Mouse (Mus musculus): ENCODE data around the gene Has3. TPM values are rescaled to one million over a fixed set of nuclear protein-coding genes. Genes with fewer than 3 reads are reported as not detected.

Has3 gene
- polyA plus RNA-seq (2014; fragmentation: Nextera tagmentation; extraction: Ambion mirVana) = 0.07 and 0.09 TPM in 2 replicates

GRCm38 (mm10) chr8:106870051-106870450 is at the start of gene Has3:
Has3 (plus strand) TSS chr8:106870242.
- no peak for DNase-seq (ENCODE audit: low spot score)
- Histone ChIP-seq H3K27ac (ENCODE audit: low read depth, low read length) (no peak within 1 kb of the TSS), H3K9ac (ENCODE audit: low read depth, low read length) (no peak within 1 kb of the TSS), H3K4me1 (replicated peaks; ENCODE audit: control insufficient read depth, insufficient read depth, low read length) (peaks cover 17% of the 10 kb centered on the region), H3K9me3 (ENCODE audit: control insufficient read depth, low read length) (no peaks in the 10 kb centered on the region), H3K4me2 (peak within 1 kb of the TSS; percentile 84), H3K27me3 (replicated peaks; ENCODE audit: control insufficient read depth, insufficient read depth, low read length) (peaks cover 70% of the 10 kb centered on the region), H3K4me3 (ENCODE audit: low read depth, low read length) (peak within 1 kb of the TSS; percentile 48), H3K36me3 (ENCODE audit: control insufficient read depth, insufficient read depth, low read length) (no peaks in the 10 kb centered on the region; the same call in 1 of the 2 replicates)
- WGBS = 2% methylated on average over 18 of the region's 18 CpGs
- ATAC-seq (replicated peaks; ENCODE audit: low FRiP score) = no peak

DNA sequence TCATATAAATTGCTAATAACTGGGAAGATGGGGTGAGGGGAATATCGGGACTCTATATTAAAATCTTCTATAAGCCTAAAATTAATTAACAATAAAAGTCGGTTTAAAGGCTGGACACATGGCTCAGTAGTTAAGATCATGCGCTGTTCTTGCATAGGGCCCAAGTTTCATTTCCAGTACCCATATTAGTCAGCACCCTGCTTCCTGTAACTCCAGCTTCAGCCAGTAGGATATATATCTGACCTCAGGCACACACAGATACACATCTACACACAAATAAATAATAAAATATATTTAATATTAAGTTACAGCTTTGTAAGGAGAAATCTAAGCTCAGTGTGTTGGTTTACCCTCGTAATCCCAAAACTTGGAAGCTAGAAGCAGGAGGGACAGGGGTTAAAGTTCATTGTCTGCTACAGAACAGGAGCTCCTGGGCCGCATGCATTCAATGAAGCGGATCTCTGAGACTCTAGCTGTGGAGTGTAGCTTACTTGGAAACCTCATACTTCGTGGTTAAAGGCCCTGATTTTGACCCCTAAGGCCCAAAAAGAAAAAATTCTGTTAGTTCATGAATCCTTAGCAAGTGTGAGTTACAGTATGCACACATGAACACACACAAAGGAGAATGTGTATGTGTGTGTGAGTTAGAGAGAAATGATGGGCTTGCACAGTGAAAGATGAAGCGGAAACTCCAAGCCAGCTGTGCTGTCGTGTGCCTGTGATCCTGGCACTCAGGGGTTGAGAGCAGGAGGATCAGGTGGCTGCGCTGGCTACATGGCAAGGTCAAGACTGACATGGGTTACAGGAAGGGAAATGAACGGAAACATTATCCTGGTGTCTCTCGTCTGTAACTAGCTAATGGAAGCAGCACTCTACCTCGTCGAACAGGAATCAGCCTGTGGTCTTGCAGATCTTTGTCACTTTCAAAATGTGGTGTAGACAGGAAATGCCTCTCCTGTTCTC is 49.2 kb upstream of the Has3 start:
- no peak overlapping the region for H3K9ac ChIP-seq (ENCODE audit: low read depth, low read length)
- H3K4me1 ChIP-seq (replicated peaks; ENCODE audit: control insufficient read depth, insufficient read depth, low read length) = no peaks in the 10 kb centered on the region
- H3K36me3 ChIP-seq (ENCODE audit: control insufficient read depth, insufficient read depth, low read length) = peaks cover 4% of the 10 kb centered on the region; the same call in 1 of the 2 replicates
- DNase-seq (ENCODE audit: low spot score) (no peak), ATAC-seq (replicated peaks; ENCODE audit: low FRiP score) (no peak)
- no peaks in the 10 kb centered on the region for H3K9me3 ChIP-seq (ENCODE audit: control insufficient read depth, low read length)
- no peak overlapping the region for H3K4me2 ChIP-seq
- 73% methylated on average over 14 of the region's 14 CpGs for WGBS
- no peak overlapping the region for H3K27ac ChIP-seq (ENCODE audit: low read depth, low read length)
- no peaks in the 10 kb centered on the region for H3K27me3 ChIP-seq (replicated peaks; ENCODE audit: control insufficient read depth, insufficient read depth, low read length)
- H3K4me3 ChIP-seq (ENCODE audit: low read depth, low read length) = no peak overlapping the region

- Histone ChIP-seq H3K27me3 (replicated peaks; ENCODE audit: control insufficient read depth, insufficient read depth, low read length) (no peaks in the 10 kb centered on the region), H3K4me1 (replicated peaks; ENCODE audit: control insufficient read depth, insufficient read depth, low read length) (no peaks in the 10 kb centered on the region), H3K9ac (ENCODE audit: low read depth, low read length) (no peak overlapping the region), H3K9me3 (ENCODE audit: control insufficient read depth, low read length) (no peaks in the 10 kb centered on the region), H3K4me3 (ENCODE audit: low read depth, low read length) (no peak overlapping the region), H3K4me2 (no peak overlapping the region), H3K36me3 (ENCODE audit: control insufficient read depth, insufficient read depth, low read length) (no peaks in the 10 kb centered on the region), H3K27ac (ENCODE audit: low read depth, low read length) (no peak overlapping the region)
- ATAC-seq (replicated peaks; ENCODE audit: low FRiP score) (no peak), DNase-seq (ENCODE audit: low spot score) (no peak)
- 84% methylated on average over 6 of the region's 6 CpGs for WGBS
Observed at GRCm38 (mm10) chr8:106828921-106829320, 41.1 kb upstream of the Has3 start.

DNA sequence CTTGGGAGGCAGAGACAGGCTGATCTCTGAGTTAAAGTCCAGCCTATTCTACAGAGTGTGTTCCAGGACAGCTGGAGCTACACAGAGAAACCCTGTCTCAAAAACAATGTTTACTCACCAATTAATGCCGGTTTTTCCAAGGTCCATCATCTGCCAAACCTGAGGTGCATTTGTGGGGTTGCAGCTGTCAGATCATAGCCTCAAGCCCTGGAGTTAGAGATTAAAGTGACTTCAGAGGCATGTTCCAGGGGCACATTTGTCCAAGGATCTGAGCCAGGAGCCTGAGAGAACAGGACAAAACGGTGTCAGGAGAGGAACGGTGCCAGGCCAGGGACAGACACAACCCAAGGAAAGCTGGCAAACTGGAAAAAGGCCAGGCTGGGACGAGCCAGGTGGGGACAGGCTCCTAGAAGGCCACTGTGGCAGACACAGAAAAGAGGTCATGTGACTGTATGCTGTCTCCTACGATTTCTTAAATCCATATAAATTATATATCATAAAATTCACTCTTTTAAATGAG is 40.5 kb upstream of the Has3 start:
- no peak for DNase-seq (ENCODE audit: low spot score)
- no peak for ATAC-seq (replicated peaks; ENCODE audit: low FRiP score)
- Histone ChIP-seq H3K27me3 (replicated peaks; ENCODE audit: control insufficient read depth, insufficient read depth, low read length) (no peaks in the 10 kb centered on the region), H3K4me3 (ENCODE audit: low read depth, low read length) (no peak overlapping the region), H3K9ac (ENCODE audit: low read depth, low read length) (no peak overlapping the region), H3K36me3 (ENCODE audit: control insufficient read depth, insufficient read depth, low read length) (no peaks in the 10 kb centered on the region), H3K4me2 (no peak overlapping the region), H3K27ac (ENCODE audit: low read depth, low read length) (no peak overlapping the region), H3K9me3 (ENCODE audit: control insufficient read depth, low read length) (no peaks in the 10 kb centered on the region), H3K4me1 (replicated peaks; ENCODE audit: control insufficient read depth, insufficient read depth, low read length) (no peaks in the 10 kb centered on the region)
- 80% methylated on average over 5 of the region's 5 CpGs for WGBS

GRCm38 (mm10) chr8:106834899-106835298 is 35.1 kb upstream of the Has3 start:
- no peaks in the 10 kb centered on the region for H3K27me3 ChIP-seq (replicated peaks; ENCODE audit: control insufficient read depth, insufficient read depth, low read length)
- ATAC-seq (replicated peaks; ENCODE audit: low FRiP score) (no peak), DNase-seq (ENCODE audit: low spot score) (no peak)
- H3K9me3 ChIP-seq (ENCODE audit: control insufficient read depth, low read length) = no peaks in the 10 kb centered on the region
- 87% methylated on average over 1 of the region's 1 CpGs for WGBS
- H3K27ac ChIP-seq (ENCODE audit: low read depth, low read length) = no peak overlapping the region
- no peak overlapping the region for H3K9ac ChIP-seq (ENCODE audit: low read depth, low read length)
- H3K4me3 ChIP-seq (ENCODE audit: low read depth, low read length) = no peak overlapping the region
- 0 out of 2 replicates have a peak, but pooled peaks cover 3% of the 10 kb centered on the region for H3K4me1 ChIP-seq (replicated peaks; ENCODE audit: control insufficient read depth, insufficient read depth, low read length)
- no peak overlapping the region for H3K4me2 ChIP-seq
- H3K36me3 ChIP-seq (ENCODE audit: control insufficient read depth, insufficient read depth, low read length) = no peaks in the 10 kb centered on the region

- H3K36me3 ChIP-seq (ENCODE audit: control insufficient read depth, insufficient read depth, low read length) = no peaks in the 10 kb centered on the region
- no peak overlapping the region for H3K9ac ChIP-seq (ENCODE audit: low read depth, low read length)
- DNase-seq (ENCODE audit: low spot score) = no peak
- ATAC-seq (replicated peaks; ENCODE audit: low FRiP score) = no peak
- no peaks in the 10 kb centered on the region for H3K27me3 ChIP-seq (replicated peaks; ENCODE audit: control insufficient read depth, insufficient read depth, low read length)
- H3K4me2 ChIP-seq = no peak overlapping the region
- 0 out of 2 replicates have a peak, but pooled peaks cover 3% of the 10 kb centered on the region for H3K4me1 ChIP-seq (replicated peaks; ENCODE audit: control insufficient read depth, insufficient read depth, low read length)
- WGBS = 57% methylated on average over 6 of the region's 6 CpGs
- H3K27ac ChIP-seq (ENCODE audit: low read depth, low read length) = no peak overlapping the region
- no peaks in the 10 kb centered on the region for H3K9me3 ChIP-seq (ENCODE audit: control insufficient read depth, low read length)
- no peak overlapping the region for H3K4me3 ChIP-seq (ENCODE audit: low read depth, low read length)
Observed at GRCm38 (mm10) chr8:106836525-106836924, 33.5 kb upstream of the Has3 start.

DNA sequence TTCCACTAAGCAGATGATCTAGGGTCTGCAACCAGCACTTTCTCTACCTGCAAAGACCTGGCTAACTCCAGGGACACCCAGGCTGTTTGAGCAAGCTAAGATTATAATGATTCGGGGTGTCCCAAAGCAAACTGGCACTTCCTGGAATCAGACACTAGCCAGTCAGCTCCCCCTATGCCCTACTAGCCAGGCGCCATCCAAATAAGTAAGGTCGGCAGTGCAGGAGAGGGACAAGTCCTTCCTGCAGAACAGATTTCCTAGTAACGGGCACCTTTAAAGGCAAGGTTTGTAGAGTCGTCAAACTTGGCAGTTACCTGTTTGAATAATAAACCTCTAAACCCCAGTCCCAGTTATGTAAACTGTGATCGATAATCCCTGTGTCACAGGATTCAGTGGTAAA is 31.2 kb upstream of the Has3 start:
- Histone ChIP-seq H3K27ac (ENCODE audit: low read depth, low read length) (no peak overlapping the region), H3K9me3 (ENCODE audit: control insufficient read depth, low read length) (no peaks in the 10 kb centered on the region), H3K4me2 (no peak overlapping the region), H3K9ac (ENCODE audit: low read depth, low read length) (no peak overlapping the region), H3K27me3 (replicated peaks; ENCODE audit: control insufficient read depth, insufficient read depth, low read length) (no peaks in the 10 kb centered on the region), H3K4me1 (replicated peaks; ENCODE audit: control insufficient read depth, insufficient read depth, low read length) (0 out of 2 replicates have a peak, but pooled peaks cover 3% of the 10 kb centered on the region), H3K4me3 (ENCODE audit: low read depth, low read length) (no peak overlapping the region), H3K36me3 (ENCODE audit: control insufficient read depth, insufficient read depth, low read length) (no peaks in the 10 kb centered on the region)
- DNase-seq (ENCODE audit: low spot score) (no peak), ATAC-seq (replicated peaks; ENCODE audit: low FRiP score) (no peak)
- 73% methylated on average over 6 of the region's 6 CpGs for whole genome bisulfite sequencing

- no peak overlapping the region for H3K9ac ChIP-seq (ENCODE audit: low read depth, low read length)
- 57% methylated on average over 11 of the region's 11 CpGs for WGBS
Observed at GRCm38 (mm10) chr8:106839209-106840001, 30.6 kb upstream of the Has3 start.

More at GRCm38 (mm10) chr8:106839209-106840001, 30.6 kb upstream of the Has3 start:
- H3K4me2 ChIP-seq = no peak overlapping the region
- ATAC-seq (replicated peaks; ENCODE audit: low FRiP score) (no peak), DNase-seq (ENCODE audit: low spot score) (no peak)
- no peak overlapping the region for H3K27ac ChIP-seq (ENCODE audit: low read depth, low read length)
- 0 out of 2 replicates have a peak, but pooled peaks cover 3% of the 10 kb centered on the region for H3K4me1 ChIP-seq (replicated peaks; ENCODE audit: control insufficient read depth, insufficient read depth, low read length)
- H3K36me3 ChIP-seq (ENCODE audit: control insufficient read depth, insufficient read depth, low read length) = no peaks in the 10 kb centered on the region
- H3K4me3 ChIP-seq (ENCODE audit: low read depth, low read length) = no peak overlapping the region
- no peaks in the 10 kb centered on the region for H3K9me3 ChIP-seq (ENCODE audit: control insufficient read depth, low read length)
- H3K27me3 ChIP-seq (replicated peaks; ENCODE audit: control insufficient read depth, insufficient read depth, low read length) = no peaks in the 10 kb centered on the region

Data from liver, embryonic 11.5 days (tissue).